Mouse (Mus musculus): ENCODE data around the gene Dgcr8.

Gene Dgcr8

GRCm38 (mm10) chr16:18249364-18249967 is 39.6 kb downstream of the Dgcr8 start:
- in situ Hi-C loops (cut with MboI, MseI) = loop anchor here (10.0 kb wide), 1 partner anchor 725 kb away; no protein-coding TSS in a partner anchor

GRCm38 (mm10) chr16:18248433-18249363 is 40.3 kb downstream of the Dgcr8 start, which contains the start of the genes Trmt2a and Ranbp1:
Gene Trmt2a (plus strand): TSS chr16:18248679.
Gene Ranbp1 (minus strand): TSS chr16:18248732.
- in situ Hi-C loops (cut with MboI, MseI) = loop anchor here (10.0 kb wide), 1 partner anchor 724 kb away; no protein-coding TSS in a partner anchor

- in situ Hi-C loops (cut with MboI, MseI) = loop anchor here (10.0 kb wide), 1 partner anchor 723 kb away; no protein-coding TSS in a partner anchor
These were observed 41.3 kb downstream of the Dgcr8 start for GRCm38 (mm10) chr16:18247521-18248399.

GRCm38 (mm10) chr16:18241581-18241980 is 47.5 kb downstream of the Dgcr8 start:
- in situ Hi-C loops (cut with MboI, MseI) = loop anchor here (5.0 to 10.0 kb wide), 2 partner anchors 41 to 717 kb away; no protein-coding TSS in a partner anchor

GRCm38 (mm10) chr16:18236676-18237501 is 52.2 kb downstream of the Dgcr8 start:
- in situ Hi-C loops (cut with MboI, MseI) = no loop called here

- in situ Hi-C loops (cut with MboI, MseI) = no loop called here
These were observed 53.5 kb downstream of the Dgcr8 start for GRCm38 (mm10) chr16:18235389-18236065.

- in situ Hi-C loops (cut with MboI, MseI) = no loop called here
These were observed 54.2 kb downstream of the Dgcr8 start, which contains the start of gene Zdhhc8 for GRCm38 (mm10) chr16:18234671-18235388. Gene Zdhhc8 (minus strand): TSS chr16:18235136.

GRCm38 (mm10) chr16:18233919-18234670 is 55.0 kb downstream of the Dgcr8 start:
- in situ Hi-C loops (cut with MboI, MseI) = no loop called here

GRCm38 (mm10) chr16:18233451-18233850 is 55.6 kb downstream of the Dgcr8 start:
- in situ Hi-C loops (cut with MboI, MseI) = no loop called here

GRCm38 (mm10) chr16:18231451-18231850 is 57.6 kb downstream of the Dgcr8 start:
- in situ Hi-C loops (cut with MboI, MseI) = no loop called here

- in situ Hi-C loops (cut with MboI, MseI) = no loop called here
These were observed 58.0 kb downstream of the Dgcr8 start for GRCm38 (mm10) chr16:18231047-18231446.

GRCm38 (mm10) chr16:18230617-18231016 is 58.4 kb downstream of the Dgcr8 start:
- in situ Hi-C loops (cut with MboI, MseI) = no loop called here

GRCm38 (mm10) chr16:18229622-18230021 is 59.4 kb downstream of the Dgcr8 start:
- in situ Hi-C loops (cut with MboI, MseI) = no loop called here

- in situ Hi-C loops (cut with MboI, MseI) = no loop called here
These were observed 60.2 kb downstream of the Dgcr8 start for GRCm38 (mm10) chr16:18228856-18229255.

GRCm38 (mm10) chr16:18227897-18228422 is 61.1 kb downstream of the Dgcr8 start:
- in situ Hi-C loops (cut with MboI, MseI) = no loop called here

GRCm38 (mm10) chr16:18227187-18227586 is 61.9 kb downstream of the Dgcr8 start:
- in situ Hi-C loops (cut with MboI, MseI) = no loop called here

GRCm38 (mm10) chr16:18222188-18222587 is 66.9 kb downstream of the Dgcr8 start:
- in situ Hi-C loops (cut with MboI, MseI) = no loop called here

- in situ Hi-C loops (cut with MboI, MseI) = no loop called here
These were observed 67.5 kb downstream of the Dgcr8 start for GRCm38 (mm10) chr16:18221543-18221898.
